Mouse (Mus musculus) cortical plate, adult 2 months (tissue): ENCODE measurements around the gene Etv6. TPM values are rescaled to one million over a fixed set of nuclear protein-coding genes. Genes with fewer than 3 reads are reported as not detected.
"Not testable (repeated sequence)": the region's sequence is repeated elsewhere in the genome, so short reads cannot be mapped to it uniquely, and the experiment has no call there.

ENCODE experiments used
- H3K27ac ChIP-seq: fragments of 200-500 bp; 2 replicates; pipeline ENCODE4 v1.5.1; 2012; ENCODE audit warnings: low read length, control low read depth, inconsistent platforms; ENCODE audit not compliant: insufficient read depth
- H3K4me1 ChIP-seq: fragments of 200-500 bp; 2 replicates; pipeline ENCODE4 v1.6.1; 2011; ENCODE audit warnings: low read length; ENCODE audit not compliant: control insufficient read depth, insufficient read depth
- H3K4me3 ChIP-seq: fragments of 200-500 bp; 2 replicates; pipeline ENCODE4 v1.5.1; 2011; ENCODE audit warnings: mild to moderate bottlenecking, low read length, control low read depth; ENCODE audit not compliant: insufficient read depth
- CTCF ChIP-seq: fragments of 200-500 bp; IDR thresholded peaks from 2 replicates; pipeline ENCODE4 v1.5.1; 2011; ENCODE audit warnings: mild to moderate bottlenecking, control low read depth, low read length; ENCODE audit not compliant: insufficient read depth; ENCODE audit errors: extremely low read depth
- POLR2A ChIP-seq: fragments of 200-500 bp; IDR thresholded peaks from 2 replicates; pipeline ENCODE4 v1.6.1; 2011; ENCODE audit warnings: mild to moderate bottlenecking, low read length, control low read depth; ENCODE audit not compliant: insufficient read depth; ENCODE audit errors: extremely low read depth
- polyA plus RNA-seq: library from polyadenylated mRNA; depleted of rRNA; stranded (reverse); fragments of >200 nt; gene quantifications from 2 replicates; pipeline ENCODE4 v1.2.3, GENCODE M21; 2012; rRNA removed

The Etv6 gene
- polyA plus RNA-seq, result 13.0 and 13.6 TPM in 2 replicates

DNA sequence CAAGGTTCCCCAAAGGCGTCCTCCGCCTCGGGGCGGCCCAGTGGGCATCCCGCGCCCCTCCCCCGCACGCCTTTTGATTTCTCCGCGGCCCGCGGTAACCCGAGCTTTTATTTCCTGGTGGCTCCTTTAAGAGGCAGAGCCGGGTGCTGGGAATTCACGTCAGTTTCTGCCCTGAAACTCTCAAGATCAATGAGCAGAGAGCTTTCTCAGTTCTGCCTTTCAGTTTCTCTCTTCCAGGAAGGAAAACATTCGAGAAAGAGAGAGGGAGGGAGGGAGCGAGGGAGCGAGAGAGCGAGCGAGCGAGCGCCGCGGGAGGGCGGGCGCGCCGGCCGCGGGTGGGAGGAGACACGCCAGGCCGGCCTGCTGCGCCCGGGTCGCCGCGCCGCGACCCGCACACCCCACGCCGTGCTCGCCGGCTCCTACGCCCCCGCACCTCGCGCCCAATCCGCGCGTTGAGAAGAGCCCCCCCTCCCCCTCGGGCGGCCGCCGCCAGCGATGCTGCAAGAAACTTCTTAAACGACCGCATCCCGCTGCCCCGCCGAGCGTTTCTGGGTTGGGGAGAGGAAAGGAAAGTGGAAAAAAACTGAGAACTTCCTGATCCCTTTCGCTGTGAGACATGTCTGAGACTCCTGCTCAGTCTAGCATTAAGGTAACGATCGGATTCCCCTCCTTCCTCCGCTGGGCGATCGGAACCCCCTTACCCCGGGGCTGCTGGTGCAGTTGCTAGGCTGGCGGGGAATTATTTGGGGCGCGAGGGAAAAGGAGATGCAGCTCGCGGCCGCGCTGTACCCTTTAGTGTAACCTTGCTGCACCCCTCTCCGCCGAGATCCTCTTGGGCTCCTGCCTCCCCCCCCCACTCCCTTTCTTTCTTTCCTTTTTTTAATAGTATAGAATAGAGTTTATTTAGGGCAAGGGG is at the start of gene Etv6:
Gene Etv6 (plus strand): TSS at position 211 of the 916 bp plus-strand sequence.
- Histone ChIP-seq H3K4me1 (peaks cover 5% of the 10 kb centered on the region; the same call in 1 of the 2 replicates), H3K4me3 (peak within 1 kb of the TSS; percentile 73), H3K27ac (peak within 1 kb of the TSS; percentile 99)
- TF ChIP-seq POLR2A (0 out of 2 replicates have a peak, but pooled peaks have one; percentile 17), CTCF (no peak)

DNA sequence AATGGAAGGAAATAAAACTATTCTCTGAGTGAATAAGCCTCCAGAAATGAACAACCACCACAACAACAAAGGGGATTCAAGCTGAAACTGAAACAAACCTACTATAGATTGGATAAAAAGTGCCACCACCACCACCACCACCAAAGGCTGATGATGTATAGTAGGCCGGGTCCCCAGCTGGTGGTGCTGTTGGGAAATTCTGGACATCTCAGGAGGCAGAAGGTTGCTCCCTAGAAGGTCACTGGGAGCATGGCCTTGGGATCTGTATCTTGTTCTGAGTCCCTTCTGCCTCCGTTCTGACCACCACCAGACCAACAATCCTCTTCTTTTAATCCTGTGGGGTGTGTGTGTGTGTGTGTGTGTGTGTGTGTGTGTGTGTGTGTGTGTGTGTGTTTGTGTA is 49.3 kb upstream of the Etv6 start:
- Histone ChIP-seq H3K4me3 (no peak overlapping the region), H3K27ac (no peak overlapping the region), H3K4me1 (peaks cover 5% of the 10 kb centered on the region)
- TF ChIP-seq POLR2A (no peak), CTCF (no peak)

DNA sequence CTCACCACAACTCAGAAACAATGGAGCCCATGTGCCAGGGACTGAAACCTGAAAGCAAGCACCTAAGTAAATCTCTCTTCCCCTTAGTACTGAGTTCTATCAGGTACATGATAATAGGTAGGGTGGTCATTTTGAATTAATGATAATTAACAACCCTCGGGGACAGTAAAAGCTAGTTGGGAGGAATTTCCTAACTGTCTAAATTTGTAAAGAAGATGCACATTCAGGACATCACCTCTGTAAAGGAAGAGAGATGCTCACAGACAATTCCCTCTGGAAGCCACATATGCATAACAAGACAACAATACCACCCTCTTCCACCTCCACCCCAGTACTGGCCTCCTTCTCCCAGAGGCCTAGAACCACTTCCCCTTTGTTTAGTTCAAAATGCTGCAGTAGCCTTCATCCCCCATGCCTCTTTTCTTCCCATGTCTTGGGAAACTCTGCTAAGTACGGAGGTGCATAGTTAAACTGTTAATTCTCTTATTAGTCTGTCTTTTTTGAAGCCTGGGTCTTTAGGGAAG is 48.4 kb upstream of the Etv6 start:
- peaks cover 5% of the 10 kb centered on the region for H3K4me1 ChIP-seq
- TF ChIP-seq CTCF (no peak), POLR2A (no peak)
- H3K4me3 ChIP-seq, result no peak overlapping the region
- H3K27ac ChIP-seq, result no peak overlapping the region

DNA sequence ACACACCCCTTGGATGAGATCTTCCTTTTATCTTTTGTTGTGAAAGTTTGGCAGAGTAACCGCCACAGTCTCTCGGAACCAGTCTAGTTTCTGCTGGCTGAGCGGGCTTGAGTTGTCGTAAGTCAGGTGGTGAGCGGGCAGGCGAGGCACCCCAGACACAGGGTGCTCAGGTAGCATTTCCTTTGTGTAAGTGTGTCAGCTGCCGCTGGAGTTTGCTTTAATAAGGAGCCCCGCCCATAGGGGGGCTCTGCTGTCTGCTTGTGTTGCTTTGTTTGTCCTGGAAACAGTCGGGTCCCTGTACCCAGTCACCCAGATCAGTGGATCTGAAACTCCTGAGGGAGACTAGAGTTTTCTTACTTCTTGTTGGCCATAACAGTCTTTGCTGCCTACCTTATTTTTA is 47.5 kb upstream of the Etv6 start:
- Histone ChIP-seq H3K4me1 (peaks cover 4% of the 10 kb centered on the region), H3K27ac (no peak overlapping the region), H3K4me3 (no peak overlapping the region)
- TF ChIP-seq CTCF, result no peak
- TF ChIP-seq POLR2A, result no peak

DNA sequence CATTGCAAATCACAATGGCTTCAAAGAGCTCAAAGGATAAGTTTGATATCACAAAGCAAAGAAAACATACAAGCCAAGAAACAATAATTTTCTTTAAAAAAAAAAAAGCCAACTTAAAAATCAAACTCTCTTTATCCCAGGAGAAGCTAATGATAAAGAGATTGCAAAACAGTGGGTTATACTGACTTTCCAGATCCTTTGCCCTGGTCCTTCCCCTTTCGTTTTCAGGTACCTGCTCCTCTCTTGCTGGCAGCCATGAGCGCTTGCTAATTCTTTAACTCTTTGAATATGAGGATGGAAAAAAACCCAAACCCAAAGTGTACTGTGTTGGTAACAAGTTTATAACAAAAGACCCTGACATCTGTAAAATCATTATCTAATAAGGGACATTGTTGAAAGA is 38.0 kb upstream of the Etv6 start:
- Histone ChIP-seq H3K4me3 (no peak overlapping the region), H3K4me1 (no peaks in the 10 kb centered on the region), H3K27ac (no peak overlapping the region)
- no peak for TF ChIP-seq CTCF
- TF ChIP-seq POLR2A, result no peak

DNA sequence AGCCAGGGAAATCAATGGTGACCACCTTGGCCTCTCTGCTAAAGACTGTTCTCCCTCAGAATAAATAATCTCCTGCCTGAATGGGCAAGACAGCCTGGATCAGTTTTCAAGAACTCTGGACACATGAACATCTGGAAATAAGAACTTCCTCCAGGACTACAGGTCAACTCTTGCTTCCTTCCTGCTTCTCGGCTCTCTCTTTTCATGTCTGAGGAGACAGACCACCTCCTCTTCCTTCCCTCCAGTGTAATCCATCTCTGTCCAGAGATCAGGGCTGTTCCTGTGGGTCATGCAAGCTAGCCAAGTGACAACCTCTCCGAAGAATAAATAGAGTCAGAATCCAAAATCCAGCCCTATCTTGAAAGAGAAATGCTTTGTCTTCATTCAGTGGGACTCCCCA is 37.6 kb upstream of the Etv6 start:
- TF ChIP-seq POLR2A (no peak), CTCF (no peak)
- Histone ChIP-seq H3K4me3 (no peak overlapping the region), H3K27ac (no peak overlapping the region), H3K4me1 (no peaks in the 10 kb centered on the region)

DNA sequence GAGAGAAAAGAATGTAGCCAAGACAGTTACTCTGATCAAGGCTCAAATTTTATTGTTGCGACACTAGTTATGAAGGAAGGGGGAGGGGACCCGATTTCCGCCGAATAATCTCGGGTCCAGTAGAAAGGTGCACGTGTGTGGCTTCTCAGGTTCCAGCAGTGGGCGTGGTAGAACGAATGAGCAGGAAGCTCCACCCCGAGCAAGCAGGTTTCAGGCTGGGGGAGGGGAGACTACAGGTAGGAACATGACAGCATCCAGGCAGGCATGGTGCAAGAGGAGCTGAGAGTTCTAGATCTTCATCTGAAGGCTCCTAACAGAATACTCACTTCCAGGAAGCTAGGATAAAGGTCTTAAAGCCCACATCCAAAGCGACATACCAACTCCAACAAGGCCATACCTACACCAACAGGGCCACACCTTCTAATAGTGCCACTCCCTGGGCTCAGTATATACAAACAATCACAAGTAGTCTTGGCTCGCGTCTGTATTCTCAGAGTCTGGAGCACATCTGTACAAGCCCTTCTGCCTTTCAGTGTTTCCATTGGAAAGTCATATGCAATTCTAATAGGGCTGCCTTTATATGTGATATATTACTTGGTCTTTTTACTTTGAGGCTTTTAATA is 20.9 kb upstream of the Etv6 start:
- H3K27ac ChIP-seq, H3K4me1 ChIP-seq, H3K4me3 ChIP-seq: not testable (repeated sequence)

DNA sequence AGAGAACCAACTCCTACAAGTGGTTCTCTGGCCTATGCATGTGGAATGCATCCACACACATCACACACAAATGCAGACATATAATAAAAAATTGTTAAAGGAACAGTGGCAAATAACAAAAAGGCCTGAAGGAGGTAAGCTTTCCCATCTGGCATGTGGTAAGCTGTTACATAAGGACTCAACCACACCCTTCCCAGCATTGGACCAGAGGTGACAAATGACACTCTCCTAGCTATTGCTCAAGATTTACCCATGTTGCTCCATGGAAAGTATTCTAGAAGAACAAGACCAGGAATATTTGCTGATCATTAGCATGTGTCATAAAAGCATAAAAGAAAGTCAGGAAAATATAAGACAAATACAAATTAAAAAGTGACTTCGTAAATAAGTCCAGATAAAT is 16.7 kb upstream of the Etv6 start:
- TF ChIP-seq CTCF, result no peak
- TF ChIP-seq POLR2A, result no peak
- Histone ChIP-seq H3K27ac (no peak overlapping the region), H3K4me3 (no peak overlapping the region), H3K4me1 (no peaks in the 10 kb centered on the region)

DNA sequence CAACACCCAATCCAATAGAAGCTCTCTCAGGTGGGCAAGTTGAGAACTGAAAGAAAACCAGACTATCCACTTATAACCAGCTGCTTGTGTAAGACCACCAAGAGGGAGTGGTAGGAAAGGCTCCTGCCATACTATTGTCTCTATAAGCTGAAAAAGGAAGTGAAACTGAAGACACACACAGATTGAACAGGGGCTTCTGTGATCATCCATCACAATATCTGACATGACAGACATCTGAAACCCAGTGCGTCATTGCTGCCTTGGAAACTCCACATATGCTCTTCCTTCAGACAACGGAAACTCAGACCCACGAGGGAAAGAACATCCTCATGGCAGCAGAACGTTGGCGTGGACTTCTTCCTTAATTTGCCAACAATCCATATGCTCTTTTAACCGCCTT is 14.7 kb upstream of the Etv6 start:
- H3K4me3 ChIP-seq, result no peak overlapping the region
- H3K4me1 ChIP-seq, result no peaks in the 10 kb centered on the region
- TF ChIP-seq POLR2A, result no peak
- no peak for TF ChIP-seq CTCF
- no peak overlapping the region for H3K27ac ChIP-seq

DNA sequence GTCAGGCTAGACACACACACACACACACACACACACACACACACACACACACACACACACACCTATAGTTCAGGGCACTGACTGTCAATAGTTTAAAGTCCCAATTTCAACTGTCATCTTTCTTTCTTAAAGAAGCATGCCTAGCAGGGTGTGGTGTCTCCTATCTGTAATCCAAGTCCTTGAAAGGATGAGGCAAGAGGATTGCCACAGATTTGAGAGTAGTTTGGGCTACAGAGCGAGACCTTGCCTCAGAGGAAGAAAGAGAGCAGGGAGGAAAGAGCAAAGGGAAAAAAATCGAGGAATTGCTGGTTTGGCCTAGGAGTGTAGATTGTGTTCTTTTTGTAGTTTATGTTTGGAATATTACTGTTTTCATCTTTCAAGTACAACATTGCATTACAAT is 9.2 kb upstream of the Etv6 start:
- TF ChIP-seq CTCF (no peak), POLR2A (no peak)

More for the DNA sequence above, 9.2 kb upstream of the Etv6 start:
- H3K27ac ChIP-seq, result no peak overlapping the region
- no peaks in the 10 kb centered on the region for H3K4me1 ChIP-seq
- no peak overlapping the region for H3K4me3 ChIP-seq
